20 mouse cellular contexts compared by ENCODE assay signal in genomic region chr11:28572423-28572822, GRCm38 (mm10). TPM values are rescaled to one million over a fixed set of nuclear protein-coding genes. Genes with fewer than 3 reads are reported as not detected.
DNase-seq lines count a peak whose midpoint lies in the region; TF ChIP-seq lines count a peak whose summit lies in the region.
"Had no signal": no experiment of that assay in that cellular context is flagged by ENCODE, and none has a peak within 500 bp of the region (broad histone marks: within the 10 kb centered on the region; RNA-seq: fewer than 3 reads in every experiment).

No protein-coding gene starts in this region.

- DNase-seq in left cerebral cortex, adult 11 months (ENCODE audit: low spot score): peak; percentile 40
- DNase-seq in left cerebral cortex, postnatal 4 days: no peak
- DNase-seq in right cerebral cortex, adult 18-20 months: peak; percentile 71
- no peak for DNase-seq in right cerebral cortex, postnatal 4 days
- DNase-seq in frontal cortex, postnatal 36 days (ENCODE audit: low spot score in 2 of 2): peak; percentile 45 to 62
- DNase-seq in telencephalon, adult 2 months (ENCODE audit: low read depth, low spot score): peak; percentile 88
- DNase-seq in cerebellum, adult 2 months: no peak
- DNase-seq: adrenal gland, postnatal 14 days; cerebellum, adult 18-20 months; gastrocnemius, postnatal 36 days; kidney, postnatal 4 days; liver, postnatal 0 days; thymus, postnatal 25 days had no signal

- no peaks in the 10 kb centered on the region for H3K4me1 ChIP-seq in cerebellum, adult 2 months (ENCODE audit: control insufficient read depth, insufficient read depth, low read length)
- H3K4me1 ChIP-seq: heart, embryonic 15.5 days; kidney, embryonic 15.5 days had no signal

- no peak for TF ChIP-seq POLR2A in cerebellum, adult 2 months (IDR thresholded peaks at IDR 0.05; ENCODE audit: borderline replicate concordance, insufficient read depth, low read length)

- H3K27me3 ChIP-seq in cerebellum, adult 2 months (ENCODE audit: control insufficient read depth, insufficient read depth, low read length): no peaks in the 10 kb centered on the region
- H3K27me3 ChIP-seq: heart, embryonic 15.5 days; kidney, embryonic 15.5 days had no signal

- no peak overlapping the region for H3K27ac ChIP-seq in cerebellum, adult 2 months (ENCODE audit: insufficient read depth, low read length)
- H3K27ac ChIP-seq: heart, embryonic 15.5 days; kidney, embryonic 15.5 days; limb, embryonic 10.5 days had no signal

- WGBS in cerebellum, adult 2 months: 90% methylated on average over 1 of the region's 1 CpGs

- H3K4me3 ChIP-seq in cerebellum, adult 2 months (replicated peaks; ENCODE audit: insufficient read depth, low read depth, low read length): no peak overlapping the region
- H3K4me3 ChIP-seq: heart, embryonic 15.5 days; kidney, embryonic 15.5 days; limb, embryonic 10.5 days had no signal

- no peak for TF ChIP-seq CTCF in cerebellum, adult 2 months (IDR thresholded peaks at IDR 0.05; ENCODE audit: borderline replicate concordance, insufficient read depth, low read depth, low read length)

- intact Hi-C loops in left cerebral cortex, postnatal 4 days (cut with DNase I): no loop called here

RNA-seq across cellular contexts. Expression of gene Ccdc85a, which starts 11.7 kb away (rescaled TPM):
- total RNA-seq in left cerebral cortex, postnatal 4 days (2021): 10 to 100 TPM; 89.3 to 98.0 TPM
- polyA plus RNA-seq in cerebellum, adult 2 months (2012; rRNA removed): 18.8 and 23.0 TPM in 2 replicates
- total RNA-seq: hematopoietic stem cell, adult 5-6 weeks; liver, adult 2 months; megakaryocyte, adult 5-6 weeks had no signal
- polyA plus RNA-seq: CD4-positive, CD25-positive, alpha-beta regulatory T cell, adult 4 months; liver, adult 2 months; liver, postnatal 0 days had no signal

Comparison
In these comparisons a context has a peak if more than half of its experiments do, and no peak if none do; other contexts are left out.
1. DNase-seq: peak in left cerebral cortex, adult 11 months (single experiment), right cerebral cortex, adult 18-20 months (single experiment), frontal cortex, postnatal 36 days (2 of 2) and telencephalon, adult 2 months (single experiment); none in left cerebral cortex, postnatal 4 days (single experiment), right cerebral cortex, postnatal 4 days (single experiment) and cerebellum, adult 2 months (0 of 2).